Mouse (Mus musculus) thymus, adult 2 months (tissue): ENCODE data around the gene Nckap5. TPM values are rescaled to one million over a fixed set of nuclear protein-coding genes. Genes with fewer than 3 reads are reported as not detected.

Source experiments
- DNase-seq: peaks from one replicate; pipeline ENCODE4 v3.0.0; 2021
- H3K27ac ChIP-seq: fragments of 200-500 bp; 2 replicates; pipeline ENCODE4 v1.5.1; 2012; ENCODE audit warnings: low read length, control low read depth; ENCODE audit not compliant: control insufficient read depth, insufficient read depth
- H3K27me3 ChIP-seq: fragments of 200-500 bp; 2 replicates; pipeline ENCODE4 v1.6.1; 2012; ENCODE audit warnings: mild to moderate bottlenecking, low read length, moderate library complexity, mixed read lengths; ENCODE audit not compliant: control insufficient read depth, insufficient read depth
- H3K36me3 ChIP-seq: fragments of 200-500 bp; 2 replicates; pipeline ENCODE4 v1.6.1; 2012; ENCODE audit warnings: mild to moderate bottlenecking, low read length, moderate library complexity; ENCODE audit not compliant: control insufficient read depth, insufficient read depth
- H3K4me1 ChIP-seq: fragments of 200-500 bp; replicated peaks from 2 replicates; pipeline ENCODE4 v1.6.1; 2012; ENCODE audit warnings: low read length; ENCODE audit not compliant: control insufficient read depth, insufficient read depth
- H3K4me3 ChIP-seq: fragments of 200-500 bp; 2 replicates; pipeline ENCODE4 v1.5.1; 2012; ENCODE audit warnings: mild to moderate bottlenecking, low read length, control low read depth, moderate library complexity; ENCODE audit not compliant: control insufficient read depth, insufficient read depth
- CTCF ChIP-seq: fragments of 200-500 bp; IDR thresholded peaks from 2 replicates; pipeline ENCODE4 v1.5.1; 2012; ENCODE audit warnings: mild to moderate bottlenecking, control low read depth, low read length, moderate library complexity, borderline replicate concordance; ENCODE audit not compliant: control insufficient read depth, poor library complexity, insufficient read depth; ENCODE audit errors: extremely low read depth
- POLR2A ChIP-seq: fragments of 200-500 bp; IDR thresholded peaks from 2 replicates; pipeline ENCODE4 v1.6.1; 2012; ENCODE audit warnings: mild to moderate bottlenecking, low read length, control low read depth, moderate library complexity; ENCODE audit not compliant: control insufficient read depth, poor library complexity, insufficient read depth; ENCODE audit errors: extremely low read depth
- WGBS: fragments of 180-500 bp; shearing (Covaris S2); methylation state at CpG from one replicate; pipeline ENCODE4 v1.1.7; 2018; 5-methylcytosine and 5-hydroxymethylcytosine counted together
- polyA plus RNA-seq: library from polyadenylated mRNA; depleted of rRNA; stranded (reverse); fragments of >200 nt; gene quantifications from 2 replicates; pipeline ENCODE4 v1.2.3, GENCODE M21; 2012

Gene Nckap5
- polyA plus RNA-seq, 1 experiment = 0.50 TPM

- H3K4me3 ChIP-seq = no peak overlapping the region
- 90% methylated on average over 5 of the region's 5 CpGs for WGBS
- no peaks in the 10 kb centered on the region for H3K36me3 ChIP-seq
- no peak overlapping the region for H3K27ac ChIP-seq
- H3K27me3 ChIP-seq = no peaks in the 10 kb centered on the region
- no peak for DNase-seq
- no peak for TF ChIP-seq CTCF
- no peak for TF ChIP-seq POLR2A
- H3K4me1 ChIP-seq = no peaks in the 10 kb centered on the region
Measured at GRCm38 (mm10) chr1:126473044-126473443, 357.6 kb downstream of the Nckap5 start.

- Histone ChIP-seq H3K4me3 (no peak overlapping the region), H3K4me1 (no peaks in the 10 kb centered on the region), H3K27ac (no peak overlapping the region), H3K27me3 (no peaks in the 10 kb centered on the region), H3K36me3 (no peaks in the 10 kb centered on the region)
- DNase-seq = no peak
- 79% methylated on average over 2 of the region's 2 CpGs for WGBS
- TF ChIP-seq POLR2A (no peak), CTCF (no peak)
Measured at GRCm38 (mm10) chr1:126471419-126471818, 359.2 kb downstream of the Nckap5 start.

GRCm38 (mm10) chr1:126470883-126471282, 359.7 kb downstream of the Nckap5 start:
- Histone ChIP-seq H3K4me3 (no peak overlapping the region), H3K4me1 (no peaks in the 10 kb centered on the region), H3K27ac (no peak overlapping the region), H3K36me3 (no peaks in the 10 kb centered on the region), H3K27me3 (no peaks in the 10 kb centered on the region)
- no peak for TF ChIP-seq POLR2A
- no peak for TF ChIP-seq CTCF
- DNase-seq = no peak
- 86% methylated on average over 2 of the region's 2 CpGs for WGBS

- Histone ChIP-seq H3K4me3 (no peak overlapping the region), H3K4me1 (no peaks in the 10 kb centered on the region), H3K27ac (no peak overlapping the region), H3K27me3 (no peaks in the 10 kb centered on the region), H3K36me3 (no peaks in the 10 kb centered on the region)
- TF ChIP-seq POLR2A = no peak
- no peak for TF ChIP-seq CTCF
- DNase-seq = no peak
- WGBS = 82% methylated on average over 5 of the region's 5 CpGs
Measured at GRCm38 (mm10) chr1:126469818-126470544, 360.6 kb downstream of the Nckap5 start.

GRCm38 (mm10) chr1:126461527-126462354, 368.9 kb downstream of the Nckap5 start:
- Histone ChIP-seq H3K4me1 (no peaks in the 10 kb centered on the region), H3K36me3 (no peaks in the 10 kb centered on the region), H3K27me3 (no peaks in the 10 kb centered on the region), H3K4me3 (no peak overlapping the region), H3K27ac (no peak overlapping the region)
- TF ChIP-seq POLR2A (no peak), CTCF (no peak)
- WGBS = 12% methylated on average over 11 of the region's 11 CpGs
- no peak for DNase-seq

GRCm38 (mm10) chr1:126457739-126458138, 372.9 kb downstream of the Nckap5 start:
- 90% methylated on average over 1 of the region's 1 CpGs for WGBS

More at GRCm38 (mm10) chr1:126457739-126458138, 372.9 kb downstream of the Nckap5 start:
- no peak for DNase-seq
- no peak overlapping the region for H3K27ac ChIP-seq
- H3K4me3 ChIP-seq = no peak overlapping the region
- no peaks in the 10 kb centered on the region for H3K27me3 ChIP-seq
- no peaks in the 10 kb centered on the region for H3K4me1 ChIP-seq
- no peaks in the 10 kb centered on the region for H3K36me3 ChIP-seq
- no peak for TF ChIP-seq CTCF
- TF ChIP-seq POLR2A = no peak
